Mouse (Mus musculus): ENCODE measurements around the gene Dbnl. TPM values are rescaled to one million over a fixed set of nuclear protein-coding genes. Genes with fewer than 3 reads are reported as not detected.

The Dbnl gene
- polyA plus RNA-seq, 1 experiment, result 61.9 TPM

DNA sequence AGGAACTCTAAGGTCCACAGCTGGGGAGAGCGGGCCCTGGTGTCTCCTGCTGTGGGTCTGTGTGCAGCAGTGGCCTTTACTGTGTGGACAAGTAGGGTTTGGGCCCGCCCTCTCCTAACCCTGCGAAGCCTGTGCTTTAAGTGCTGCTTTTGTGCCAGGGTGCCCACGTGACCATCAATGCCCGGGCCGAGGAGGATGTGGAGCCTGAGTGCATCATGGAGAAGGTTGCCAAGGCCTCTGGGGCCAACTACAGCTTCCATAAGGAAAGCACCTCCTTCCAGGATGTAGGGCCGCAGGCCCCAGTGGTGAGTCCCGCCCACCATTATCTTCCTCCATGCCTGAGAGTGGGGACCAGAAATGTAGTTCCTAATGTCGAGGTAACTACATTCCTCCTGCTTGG lies 7.0 kb downstream of the Dbnl start:
- Histone ChIP-seq H3K4me3 (ENCODE audit: insufficient read depth, low read length) (no peak overlapping the region), H3K4me1 (ENCODE audit: control insufficient read depth, insufficient read depth, low read length) (peaks cover 44% of the 10 kb centered on the region), H3K27ac (ENCODE audit: insufficient read depth, low read depth, low read length) (peak overlapping the region; percentile 32)
- TF ChIP-seq POLR2A (IDR thresholded peaks at IDR 0.05; ENCODE audit: borderline replicate concordance, low read depth, low read length) (no peak), CTCF (IDR thresholded peaks at IDR 0.05; ENCODE audit: low read depth, low read length) (no peak)

DNA sequence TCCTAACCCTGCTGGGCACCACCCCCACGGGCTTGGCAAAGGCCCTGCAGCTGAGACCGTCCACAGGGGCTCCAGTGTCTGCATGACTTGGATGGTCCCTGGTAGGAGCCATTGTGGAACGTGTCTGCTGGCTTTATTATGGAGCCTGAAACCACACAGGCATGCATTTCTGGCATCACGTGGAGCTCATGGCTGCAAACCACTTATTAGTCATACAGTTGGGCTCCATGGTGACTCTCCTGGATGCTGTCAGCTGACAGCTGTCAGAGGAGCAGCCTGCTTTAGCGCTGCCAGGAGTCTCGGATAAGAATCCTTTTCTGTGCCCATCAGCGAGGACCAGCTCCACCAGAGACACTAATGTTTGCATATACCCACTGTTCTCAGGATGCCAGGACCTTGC lies 7.4 kb downstream of the Dbnl start:
- H3K4me1 ChIP-seq (ENCODE audit: control insufficient read depth, insufficient read depth, low read length), result peaks cover 40% of the 10 kb centered on the region
- H3K4me3 ChIP-seq (ENCODE audit: insufficient read depth, low read length), result no peak overlapping the region
- peak overlapping the region; percentile 32 for H3K27ac ChIP-seq (ENCODE audit: insufficient read depth, low read depth, low read length)
- TF ChIP-seq POLR2A (IDR thresholded peaks at IDR 0.05; ENCODE audit: borderline replicate concordance, low read depth, low read length) (no peak), CTCF (IDR thresholded peaks at IDR 0.05; ENCODE audit: low read depth, low read length) (no peak)

DNA sequence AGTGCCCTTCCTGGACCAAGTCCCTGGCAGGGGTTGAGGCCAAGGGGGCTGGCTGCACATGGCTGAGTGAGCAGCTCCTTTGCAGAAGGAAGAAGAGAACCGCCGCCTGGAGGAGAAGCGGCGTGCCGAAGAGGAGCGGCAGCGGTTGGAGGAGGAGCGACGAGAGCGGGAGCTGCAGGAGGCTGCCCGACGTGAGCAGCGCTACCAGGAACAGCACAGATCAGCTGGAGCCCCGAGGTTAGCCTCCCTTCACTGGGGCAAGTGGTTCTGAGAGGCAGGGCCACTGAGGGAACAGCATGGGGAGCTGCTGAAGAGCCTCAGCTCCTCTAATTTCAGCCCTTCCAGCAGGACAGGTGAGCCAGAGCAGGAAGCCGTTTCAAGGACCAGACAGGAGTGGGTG lies 8.7 kb downstream of the Dbnl start:
- H3K27ac ChIP-seq (ENCODE audit: insufficient read depth, low read depth, low read length), result no peak overlapping the region
- no peak overlapping the region for H3K4me3 ChIP-seq (ENCODE audit: insufficient read depth, low read length)
- peaks cover 42% of the 10 kb centered on the region for H3K4me1 ChIP-seq (ENCODE audit: control insufficient read depth, insufficient read depth, low read length)
- TF ChIP-seq POLR2A (IDR thresholded peaks at IDR 0.05; ENCODE audit: borderline replicate concordance, low read depth, low read length), result no peak

DNA sequence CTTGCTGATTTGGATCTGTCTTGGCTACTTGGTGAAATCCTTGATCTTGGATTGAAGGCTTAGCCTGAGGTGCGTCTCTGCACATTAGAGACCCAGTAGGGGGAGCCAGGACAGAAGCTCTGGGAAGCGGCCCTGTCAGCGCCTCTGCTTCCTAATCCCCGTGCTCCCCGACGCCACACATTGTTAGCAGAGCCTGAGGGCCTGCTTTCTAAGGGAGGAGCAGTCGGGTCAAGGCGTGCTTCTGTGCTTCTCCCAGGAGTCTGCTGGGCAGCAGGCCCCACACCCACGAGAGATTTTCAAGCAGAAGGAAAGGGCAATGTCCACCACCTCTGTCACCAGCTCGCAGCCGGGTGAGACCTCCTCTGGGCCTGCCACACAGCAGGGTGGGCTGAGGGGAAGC lies 9.1 kb downstream of the Dbnl start:
- peaks cover 40% of the 10 kb centered on the region for H3K4me1 ChIP-seq (ENCODE audit: control insufficient read depth, insufficient read depth, low read length)
- no peak for TF ChIP-seq POLR2A (IDR thresholded peaks at IDR 0.05; ENCODE audit: borderline replicate concordance, low read depth, low read length)
- TF ChIP-seq CTCF (IDR thresholded peaks at IDR 0.05; ENCODE audit: low read depth, low read length), result no peak
- no peak overlapping the region for H3K27ac ChIP-seq (ENCODE audit: insufficient read depth, low read depth, low read length)
- H3K4me3 ChIP-seq (ENCODE audit: insufficient read depth, low read length), result no peak overlapping the region

DNA sequence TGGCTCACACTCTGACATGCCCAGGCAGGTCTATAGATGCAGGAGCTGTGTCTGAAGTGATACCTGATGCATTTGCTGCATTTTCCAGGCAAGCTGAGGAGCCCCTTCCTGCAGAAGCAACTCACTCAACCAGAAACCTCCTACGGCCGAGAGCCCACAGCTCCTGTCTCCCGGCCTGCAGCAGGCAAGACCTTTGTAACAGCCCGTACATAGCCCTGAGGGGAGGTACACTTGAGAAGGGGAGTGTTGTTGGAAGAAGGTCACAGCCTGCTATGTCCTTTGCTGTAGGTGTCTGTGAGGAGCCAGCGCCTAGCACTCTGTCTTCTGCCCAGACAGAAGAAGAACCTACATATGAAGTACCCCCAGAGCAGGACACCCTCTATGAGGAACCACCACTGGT lies 9.6 kb downstream of the Dbnl start:
- Histone ChIP-seq H3K27ac (ENCODE audit: insufficient read depth, low read depth, low read length) (no peak overlapping the region), H3K4me3 (ENCODE audit: insufficient read depth, low read length) (no peak overlapping the region), H3K4me1 (ENCODE audit: control insufficient read depth, insufficient read depth, low read length) (peaks cover 41% of the 10 kb centered on the region)
- TF ChIP-seq POLR2A (IDR thresholded peaks at IDR 0.05; ENCODE audit: borderline replicate concordance, low read depth, low read length) (no peak), CTCF (IDR thresholded peaks at IDR 0.05; ENCODE audit: low read depth, low read length) (no peak)

DNA sequence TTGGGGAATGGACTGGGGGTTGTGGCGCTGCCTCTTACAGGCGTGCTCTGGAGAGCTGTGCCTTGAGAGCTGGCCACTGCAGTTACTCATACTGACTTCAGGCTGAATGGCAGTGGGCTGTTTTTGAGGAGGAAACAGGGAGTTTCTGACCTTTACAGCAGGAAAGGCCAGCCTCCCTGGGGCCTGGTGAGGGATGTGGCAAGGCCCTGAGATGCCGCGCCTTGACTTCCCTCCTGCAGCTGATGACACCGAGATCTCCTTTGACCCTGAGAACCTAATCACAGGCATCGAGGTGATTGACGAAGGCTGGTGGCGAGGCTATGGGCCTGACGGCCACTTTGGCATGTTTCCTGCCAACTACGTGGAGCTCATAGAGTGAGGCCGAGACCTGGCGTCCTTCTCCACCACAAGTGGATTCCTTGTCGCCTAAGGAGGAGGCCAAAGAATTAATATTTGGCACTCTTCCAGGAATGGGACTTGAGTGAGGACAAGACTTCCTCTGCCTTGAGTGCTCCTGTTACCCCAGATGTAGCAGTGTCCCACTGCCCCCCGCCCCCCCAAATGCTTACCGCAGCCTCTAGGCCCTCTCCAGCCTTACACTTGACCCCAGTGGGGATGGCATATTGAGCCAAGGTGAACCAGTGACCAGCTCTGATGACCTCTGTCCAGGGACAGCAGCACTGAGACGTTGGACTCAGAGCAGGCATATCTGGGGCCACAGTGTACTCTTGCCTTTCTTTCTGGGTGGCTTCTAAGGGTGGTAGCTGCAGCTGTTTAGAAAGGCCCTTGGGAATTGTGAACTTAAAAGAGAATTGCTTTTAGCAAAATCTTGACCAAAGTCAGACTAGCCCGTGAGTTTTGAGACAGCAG lies 11.6 kb downstream of the Dbnl start:
- TF ChIP-seq CTCF (IDR thresholded peaks at IDR 0.05; ENCODE audit: low read depth, low read length) (no peak), POLR2A (IDR thresholded peaks at IDR 0.05; ENCODE audit: borderline replicate concordance, low read depth, low read length) (no peak)
- no peak overlapping the region for H3K27ac ChIP-seq (ENCODE audit: insufficient read depth, low read depth, low read length)
- peaks cover 26% of the 10 kb centered on the region for H3K4me1 ChIP-seq (ENCODE audit: control insufficient read depth, insufficient read depth, low read length)
- H3K4me3 ChIP-seq (ENCODE audit: insufficient read depth, low read length), result no peak overlapping the region

DNA sequence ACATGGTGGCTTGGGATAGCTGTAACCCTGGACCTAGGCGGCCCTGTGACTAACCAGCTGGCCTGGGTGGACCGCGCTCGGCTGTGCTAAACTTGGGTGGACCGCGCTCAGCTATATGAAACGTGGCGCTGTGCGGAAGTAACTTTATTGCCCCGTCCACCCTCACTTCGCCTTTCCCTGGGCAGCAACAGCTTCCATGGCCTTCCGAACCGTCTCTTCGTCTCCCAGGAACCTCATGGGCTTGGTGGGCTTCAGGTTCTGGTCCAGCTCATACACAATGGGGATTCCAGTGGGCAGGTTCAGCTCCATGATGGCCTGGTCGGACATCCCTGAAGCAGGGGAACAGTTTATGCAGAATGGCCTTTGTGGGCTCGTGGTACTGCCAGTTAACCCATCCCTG lies 13.2 kb downstream of the Dbnl start:
- peaks cover 13% of the 10 kb centered on the region for H3K4me1 ChIP-seq (ENCODE audit: control insufficient read depth, insufficient read depth, low read length)
- no peak overlapping the region for H3K27ac ChIP-seq (ENCODE audit: insufficient read depth, low read depth, low read length)

DNA sequence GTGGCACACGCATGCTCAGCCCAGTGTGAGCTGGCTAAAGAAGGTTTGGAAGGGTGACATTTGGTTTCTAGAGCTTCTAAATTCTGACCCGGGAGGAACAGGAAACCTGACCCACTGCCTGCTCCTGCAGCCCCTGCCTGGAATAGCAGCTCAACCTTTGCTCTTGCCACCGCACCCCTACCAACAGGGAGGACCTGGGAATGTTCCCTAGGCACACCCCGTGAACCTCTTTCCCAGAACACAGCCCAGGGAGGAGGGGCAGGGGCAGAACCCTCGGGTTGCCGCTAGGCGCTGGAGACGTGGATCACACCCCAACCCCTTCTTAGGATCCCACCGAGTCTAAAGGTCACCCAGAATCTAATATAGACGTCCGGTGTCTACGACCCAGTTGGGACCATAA lies 13.7 kb downstream of the Dbnl start:
- H3K4me1 ChIP-seq (ENCODE audit: control insufficient read depth, insufficient read depth, low read length), result peaks cover 13% of the 10 kb centered on the region
- H3K27ac ChIP-seq (ENCODE audit: insufficient read depth, low read depth, low read length), result no peak overlapping the region
- H3K4me3 ChIP-seq (ENCODE audit: insufficient read depth, low read length), result no peak overlapping the region
- TF ChIP-seq CTCF (IDR thresholded peaks at IDR 0.05; ENCODE audit: low read depth, low read length), result no peak
- no peak for TF ChIP-seq POLR2A (IDR thresholded peaks at IDR 0.05; ENCODE audit: borderline replicate concordance, low read depth, low read length)

More for the DNA sequence above, 13.2 kb downstream of the Dbnl start:
- no peak overlapping the region for H3K4me3 ChIP-seq (ENCODE audit: insufficient read depth, low read length)
- TF ChIP-seq CTCF (IDR thresholded peaks at IDR 0.05; ENCODE audit: low read depth, low read length), result no peak
- TF ChIP-seq POLR2A (IDR thresholded peaks at IDR 0.05; ENCODE audit: borderline replicate concordance, low read depth, low read length), result no peak

DNA sequence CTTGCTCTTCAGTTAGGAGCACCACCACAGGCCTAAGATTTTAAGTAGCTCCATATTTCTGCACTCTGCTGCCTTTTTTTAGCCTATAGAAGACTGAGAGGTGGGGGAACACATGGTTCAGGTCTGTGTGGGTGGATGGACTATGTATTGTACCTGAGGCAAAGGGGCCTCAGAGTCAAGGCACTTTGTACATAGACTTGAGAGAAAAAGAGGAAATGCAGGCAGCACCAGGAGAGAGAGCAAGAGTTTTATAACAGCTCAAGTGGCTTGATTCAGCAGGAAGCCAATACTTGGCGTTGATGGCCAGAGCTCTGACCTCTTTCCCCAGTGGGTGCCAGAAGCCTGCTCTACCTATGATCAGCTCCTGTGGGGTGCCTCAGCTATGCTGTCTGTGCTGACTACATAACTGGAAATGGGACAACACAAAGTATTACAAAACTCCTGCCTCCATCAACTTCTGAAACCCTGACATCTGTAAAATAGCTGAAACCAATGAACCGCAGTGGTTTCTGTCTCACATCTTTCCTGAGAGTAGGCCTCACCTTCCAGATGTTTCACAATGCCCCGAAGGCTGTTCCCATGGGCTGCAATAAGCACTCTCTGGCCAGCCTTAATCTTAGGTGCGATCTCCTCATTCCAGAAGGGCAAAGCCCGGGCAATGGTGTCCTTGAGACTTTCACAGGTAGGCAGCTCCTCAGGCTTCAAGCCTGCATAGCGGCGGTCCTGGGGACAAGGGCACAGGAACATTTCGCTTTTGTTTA lies 14.3 kb downstream of the Dbnl start:
- no peak overlapping the region for H3K4me3 ChIP-seq (ENCODE audit: insufficient read depth, low read length)
- H3K4me1 ChIP-seq (ENCODE audit: control insufficient read depth, insufficient read depth, low read length), result peaks cover 13% of the 10 kb centered on the region
- TF ChIP-seq CTCF (IDR thresholded peaks at IDR 0.05; ENCODE audit: low read depth, low read length) (no peak), POLR2A (IDR thresholded peaks at IDR 0.05; ENCODE audit: borderline replicate concordance, low read depth, low read length) (no peak)
- H3K27ac ChIP-seq (ENCODE audit: insufficient read depth, low read depth, low read length), result no peak overlapping the region

DNA sequence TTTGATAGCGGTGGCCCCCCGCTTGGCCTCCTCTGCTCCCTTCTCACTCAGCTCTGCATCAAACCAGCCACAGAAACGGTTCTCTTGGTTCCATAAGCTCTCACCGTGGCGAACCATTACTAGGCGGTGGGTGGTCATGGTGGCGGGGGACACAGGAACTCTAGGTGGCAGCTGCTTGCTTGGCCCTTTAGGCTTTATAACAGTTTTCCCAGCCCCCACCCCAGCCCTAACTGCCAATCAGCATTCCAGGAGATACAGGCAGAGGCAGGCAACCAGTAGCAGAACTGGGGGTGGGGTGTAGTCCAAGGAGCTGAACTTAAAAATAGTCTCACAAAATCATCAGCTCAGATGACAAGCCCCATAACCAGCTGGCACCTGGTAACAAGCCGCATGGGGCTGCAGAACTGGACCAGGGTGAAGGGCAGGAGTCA lies 15.3 kb downstream of the Dbnl start, which contains the start of gene Pgam2:
Gene Pgam2, minus strand, starts transcription at position 183 of the 431 bp plus-strand sequence.
- Histone ChIP-seq H3K4me3 (ENCODE audit: insufficient read depth, low read length) (no peak within 1 kb of the TSS), H3K4me1 (ENCODE audit: control insufficient read depth, insufficient read depth, low read length) (peaks cover 13% of the 10 kb centered on the region), H3K27ac (ENCODE audit: insufficient read depth, low read depth, low read length) (no peak within 1 kb of the TSS)
- TF ChIP-seq POLR2A (IDR thresholded peaks at IDR 0.05; ENCODE audit: borderline replicate concordance, low read depth, low read length) (no peak), CTCF (IDR thresholded peaks at IDR 0.05; ENCODE audit: low read depth, low read length) (no peak)

Data from bone marrow macrophage, adult 2 months (primary cell).